Mouse (Mus musculus) CD4-positive, CD25-positive, alpha-beta regulatory T cell, adult 2 months (primary cell): ENCODE measurements around the gene Ldlrap1.
"Not testable (repeated sequence)": the region's sequence is repeated elsewhere in the genome, so short reads cannot be mapped to it uniquely, and the experiment has no call there.

Experiments used
- DNase-seq: peaks from one replicate; pipeline ENCODE4 v3.0.0-alpha.2; 2012; ENCODE audit warnings: low read depth, low spot score

The Ldlrap1 gene

GRCm38 (mm10) chr4:134767426-134768225 lies at the start of gene Ldlrap1:
TSS of gene Ldlrap1 (minus strand) at chr4:134768024.
- DNase-seq: peak; percentile 89

DNA sequence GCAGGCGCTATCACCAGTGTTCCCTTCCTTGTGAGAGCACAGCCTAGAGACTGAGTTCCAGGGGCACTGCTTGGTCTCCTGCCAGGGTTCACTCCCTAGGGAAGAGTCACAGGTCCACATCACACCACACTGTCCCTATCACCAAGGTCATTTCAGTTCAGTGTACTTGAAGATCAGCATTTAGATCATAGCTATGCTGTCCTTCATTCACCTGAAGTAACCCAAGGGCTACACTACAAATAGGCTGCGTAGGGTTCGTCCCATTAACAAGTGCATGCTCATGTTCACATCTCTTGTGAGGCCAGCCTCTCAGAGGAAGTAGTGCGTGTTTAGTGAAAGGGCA lies 46.4 kb upstream of the Ldlrap1 start:
- DNase-seq: no peak

GRCm38 (mm10) chr4:134813406-134814228 lies 45.8 kb upstream of the Ldlrap1 start:
- DNase-seq: no peak

DNA sequence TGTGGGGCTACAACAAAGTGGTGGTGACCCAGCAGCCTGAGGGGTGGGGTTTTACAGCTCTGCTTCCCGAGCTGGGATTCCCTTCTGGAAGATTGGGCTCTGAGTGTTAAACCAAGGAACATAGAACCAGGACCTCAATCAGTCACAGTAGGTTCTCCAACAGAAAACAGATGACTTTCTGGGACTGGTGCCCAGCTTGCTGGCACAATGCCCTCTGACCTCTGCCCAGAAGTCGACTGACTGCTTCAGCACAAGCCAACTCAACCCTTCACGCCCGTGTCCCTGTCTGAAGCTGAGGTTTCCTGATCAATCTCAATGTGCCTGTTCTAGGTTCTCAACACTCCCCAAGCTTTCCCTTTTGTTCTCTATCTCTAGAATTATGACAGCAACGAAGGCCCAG lies 36.9 kb upstream of the Ldlrap1 start:
- DNase-seq: no peak

- DNase-seq: no peak
Observed at GRCm38 (mm10) chr4:134802765-134803164, 34.9 kb upstream of the Ldlrap1 start.

GRCm38 (mm10) chr4:134802155-134802554 lies 34.3 kb upstream of the Ldlrap1 start:
- DNase-seq: no peak

GRCm38 (mm10) chr4:134800693-134801092 lies 32.9 kb upstream of the Ldlrap1 start:
- DNase-seq: no peak

DNA sequence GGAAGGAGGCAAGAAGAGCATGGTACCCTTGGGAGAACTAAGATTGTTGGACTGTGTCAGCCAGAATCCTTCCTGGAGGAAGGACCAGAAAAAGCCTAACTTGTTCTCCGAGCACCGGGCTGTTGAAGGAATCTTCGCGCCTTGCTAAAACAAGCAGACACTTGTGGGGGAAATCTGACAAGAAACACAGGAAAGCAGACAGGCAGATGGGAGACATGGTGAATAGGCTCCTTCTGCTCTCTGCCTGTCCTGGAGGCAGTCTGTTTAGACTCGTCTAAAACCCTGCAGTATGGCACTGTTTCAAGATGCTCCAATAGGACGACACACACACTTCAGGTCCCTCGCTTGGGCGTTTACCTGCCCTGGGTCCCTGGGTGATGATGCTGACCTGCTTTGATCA lies 32.3 kb upstream of the Ldlrap1 start:
- DNase-seq: no peak

DNA sequence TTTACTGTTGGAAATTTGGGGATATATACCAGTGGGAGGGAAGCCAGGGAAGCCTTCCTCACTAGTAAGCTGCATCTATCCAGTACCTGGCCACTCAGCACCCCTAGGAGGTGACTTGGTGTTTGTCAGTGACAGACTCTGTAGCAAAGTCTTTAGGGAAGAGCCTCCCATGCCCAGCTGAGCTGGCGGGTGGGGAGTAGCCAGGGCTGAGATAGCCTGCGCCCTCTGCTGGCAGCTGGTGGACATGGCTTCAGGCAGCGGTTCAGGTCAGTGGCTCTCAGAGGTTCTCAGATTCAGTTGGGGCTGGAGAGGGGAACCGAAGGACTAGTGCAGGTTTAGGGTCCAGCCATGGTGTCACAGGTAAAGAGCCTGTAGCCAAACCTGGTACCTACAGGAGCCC lies 31.4 kb upstream of the Ldlrap1 start:
- DNase-seq: peak; percentile 89

DNA sequence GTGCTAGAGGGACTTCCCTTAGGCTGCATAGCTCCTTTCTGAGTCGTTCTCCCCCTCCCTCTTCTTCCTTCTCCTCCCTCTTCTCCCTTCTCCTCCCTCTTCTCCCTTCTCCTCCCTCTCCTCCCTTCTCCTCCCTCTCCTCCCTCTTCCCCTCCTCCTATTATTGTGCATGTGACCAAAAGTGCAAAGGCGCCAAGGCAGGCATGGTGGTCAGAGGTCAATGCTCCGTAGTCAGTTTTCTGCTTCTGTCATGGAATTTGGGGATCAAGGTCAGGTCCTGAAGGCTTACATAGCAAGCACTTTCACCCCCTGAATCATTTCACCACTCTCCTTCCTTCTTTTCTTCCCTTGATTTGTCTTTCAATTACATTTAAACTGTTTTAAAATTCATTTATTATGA lies 31.0 kb upstream of the Ldlrap1 start:
- DNase-seq: no peak

- DNase-seq: no peak
Observed at GRCm38 (mm10) chr4:134797621-134798020, 29.8 kb upstream of the Ldlrap1 start.

- DNase-seq: peak; percentile 83
Observed at GRCm38 (mm10) chr4:134796581-134797361, 28.9 kb upstream of the Ldlrap1 start.

GRCm38 (mm10) chr4:134795819-134796485 lies 28.1 kb upstream of the Ldlrap1 start:
- DNase-seq: peak; percentile 61

DNA sequence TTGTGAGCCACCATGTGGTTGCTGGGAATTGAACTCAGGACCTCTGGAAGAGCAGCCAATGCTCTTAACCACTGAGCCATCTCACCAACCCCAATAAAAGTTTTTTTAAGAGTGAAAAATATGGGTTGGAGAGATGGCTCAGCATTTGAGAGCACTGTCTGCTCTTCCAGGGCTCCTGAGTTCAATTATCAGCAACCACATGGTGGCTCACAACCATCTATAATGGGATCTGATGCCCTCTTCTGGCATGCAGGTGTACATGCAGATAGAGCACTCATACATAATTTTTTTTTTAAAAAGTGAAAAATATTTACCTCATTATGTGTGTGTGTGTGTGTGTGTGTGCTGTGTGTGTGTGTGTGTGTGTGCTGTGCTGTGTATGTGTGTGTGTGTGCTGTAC lies 27.1 kb upstream of the Ldlrap1 start:
- not testable (repeated sequence) for DNase-seq

GRCm38 (mm10) chr4:134793213-134793956 lies 25.6 kb upstream of the Ldlrap1 start:
- DNase-seq: peak; percentile 87

- no peak for DNase-seq
Observed at GRCm38 (mm10) chr4:134791731-134792130, 23.9 kb upstream of the Ldlrap1 start.

DNA sequence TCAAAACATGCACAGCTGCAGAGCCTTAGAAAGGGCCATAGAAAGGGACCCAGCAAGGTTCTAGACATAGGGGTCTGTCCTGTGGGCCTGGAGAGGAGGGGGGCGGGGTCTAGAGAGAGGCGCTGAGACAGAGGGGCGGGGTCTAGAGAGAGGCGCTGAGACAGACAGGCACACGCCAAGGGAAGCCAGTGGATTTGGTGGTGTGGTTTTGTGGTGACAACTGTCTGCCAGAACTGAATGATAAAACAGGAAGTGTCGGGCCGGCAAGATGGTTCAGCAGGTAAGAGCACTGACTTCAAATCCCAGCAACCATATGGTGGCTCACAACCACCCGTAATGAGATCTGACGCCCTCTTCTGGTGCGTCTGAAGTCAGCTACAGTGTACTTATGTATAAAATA lies 19.1 kb upstream of the Ldlrap1 start:
- DNase-seq: peak; percentile 91

DNA sequence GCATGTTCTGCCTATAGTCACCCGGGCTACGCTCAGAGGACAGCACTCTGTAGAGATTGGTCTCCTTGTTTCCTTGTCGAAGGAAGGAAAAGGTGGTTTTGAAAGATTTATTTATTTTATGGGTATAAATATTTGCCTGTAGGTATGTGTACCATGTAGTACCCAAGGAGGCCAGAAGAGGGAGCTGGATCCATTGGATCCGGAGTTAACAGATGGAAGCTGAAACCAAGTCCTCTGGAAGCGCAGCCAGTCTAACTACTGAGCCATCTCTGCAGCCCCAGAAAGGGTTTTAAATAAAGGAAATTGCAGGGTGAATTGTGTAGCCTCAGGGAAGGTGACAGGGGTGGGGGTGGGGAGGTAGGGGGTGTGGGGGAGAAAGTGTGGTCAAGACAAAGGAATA lies 16.9 kb upstream of the Ldlrap1 start:
- DNase-seq: peak; percentile 65

- DNase-seq: no peak
Observed at GRCm38 (mm10) chr4:134779136-134779934, 11.5 kb upstream of the Ldlrap1 start.

DNA sequence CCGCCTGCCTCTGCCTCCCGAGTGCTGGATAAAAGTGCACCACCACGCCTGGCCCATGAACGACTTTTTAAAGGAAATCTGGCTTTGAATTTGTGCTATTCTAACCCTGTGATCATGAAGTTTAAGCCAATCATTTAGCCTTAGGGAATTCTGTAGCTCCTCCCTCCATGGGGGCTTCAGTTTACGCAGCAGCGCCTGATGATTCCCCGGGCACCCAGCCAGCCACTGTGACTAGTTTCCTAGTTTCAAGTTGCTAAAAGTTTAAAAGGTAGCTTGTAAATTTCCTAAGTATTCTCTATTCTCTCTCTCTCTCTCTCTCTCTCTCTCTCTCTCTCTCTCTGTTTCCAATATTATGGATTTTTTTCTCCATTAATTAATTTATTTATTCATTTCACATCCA lies 8.4 kb upstream of the Ldlrap1 start:
- DNase-seq: no peak
